Mouse (Mus musculus): Measurements from ENCODE around the gene Rad23a. TPM values are rescaled to one million over a fixed set of nuclear protein-coding genes. Genes with fewer than 3 reads are reported as not detected.
"Not testable (repeated sequence)": the region's sequence is repeated elsewhere in the genome, so short reads cannot be mapped to it uniquely, and the experiment has no call there.

Rad23a gene
- polyA plus RNA-seq, 1 experiment from 2014 or later, result 88.2 TPM

- 71% methylated on average over 8 of the region's 8 CpGs for WGBS
- no peak overlapping the region for H3K27ac ChIP-seq
- H3K4me1 ChIP-seq, result peaks cover 26% of the 10 kb centered on the region
- H3K36me3 ChIP-seq (replicated peaks), result peaks cover 49% of the 10 kb centered on the region
- H3K27me3 ChIP-seq (replicated peaks), result no peaks in the 10 kb centered on the region
- H3K4me3 ChIP-seq, result no peak overlapping the region
- ATAC-seq (replicated peaks), result no peak
- no peaks in the 10 kb centered on the region for H3K9me3 ChIP-seq
- H3K4me2 ChIP-seq, result no peak overlapping the region
- H3K9ac ChIP-seq, result no peak overlapping the region
Measured at GRCm38 (mm10) chr8:84837149-84837911, 3.1 kb downstream of the Rad23a start.

- no peak for ATAC-seq (replicated peaks)
- H3K4me3 ChIP-seq, result no peak overlapping the region
- H3K4me2 ChIP-seq, result no peak overlapping the region
- peaks cover 26% of the 10 kb centered on the region for H3K4me1 ChIP-seq
- H3K36me3 ChIP-seq (replicated peaks), result peaks cover 41% of the 10 kb centered on the region
- H3K27ac ChIP-seq, result 0 out of 2 replicates have a peak overlapping the region, but pooled peaks have one; percentile 46
- no peak overlapping the region for H3K9ac ChIP-seq
- WGBS, result 78% methylated on average over 10 of the region's 10 CpGs
- H3K9me3 ChIP-seq, result no peaks in the 10 kb centered on the region
- H3K27me3 ChIP-seq (replicated peaks), result no peaks in the 10 kb centered on the region
Measured at GRCm38 (mm10) chr8:84834866-84835855, 5.3 kb downstream of the Rad23a start.

- Histone ChIP-seq H3K4me3 (no peak overlapping the region), H3K36me3 (replicated peaks) (peaks cover 41% of the 10 kb centered on the region), H3K4me1 (peaks cover 19% of the 10 kb centered on the region), H3K9ac (no peak overlapping the region), H3K27me3 (replicated peaks) (no peaks in the 10 kb centered on the region), H3K9me3 (no peaks in the 10 kb centered on the region), H3K4me2 (no peak overlapping the region), H3K27ac (peak overlapping the region; percentile 46)
- WGBS, result 86% methylated on average over 19 of the region's 19 CpGs
- no peak for ATAC-seq (replicated peaks)
Measured at GRCm38 (mm10) chr8:84834002-84834865, 6.2 kb downstream of the Rad23a start.

GRCm38 (mm10) chr8:84832759-84833742 lies 7.4 kb downstream of the Rad23a start:
- H3K27me3 ChIP-seq (replicated peaks), result no peaks in the 10 kb centered on the region
- WGBS, result 71% methylated on average over 10 of the region's 10 CpGs
- H3K9ac ChIP-seq, result peak overlapping the region; percentile 83
- H3K9me3 ChIP-seq, result no peaks in the 10 kb centered on the region
- peaks cover 12% of the 10 kb centered on the region for H3K4me1 ChIP-seq
- H3K4me3 ChIP-seq, result peak overlapping the region; percentile 58
- no peak for ATAC-seq (replicated peaks)
- peak overlapping the region; percentile 62 for H3K4me2 ChIP-seq
- H3K36me3 ChIP-seq (replicated peaks), result peaks cover 39% of the 10 kb centered on the region
- H3K27ac ChIP-seq, result peak overlapping the region; percentile 87

- Histone ChIP-seq H3K9me3 (no peaks in the 10 kb centered on the region), H3K9ac (peak overlapping the region; percentile 83), H3K27ac (peak overlapping the region; percentile 87), H3K4me2 (peak overlapping the region; percentile 62), H3K4me3 (peak overlapping the region; percentile 58), H3K27me3 (replicated peaks) (no peaks in the 10 kb centered on the region), H3K4me1 (peaks cover 12% of the 10 kb centered on the region), H3K36me3 (replicated peaks) (peaks cover 30% of the 10 kb centered on the region)
- under 1% methylated on average over 58 of the region's 59 CpGs for WGBS
- ATAC-seq (replicated peaks), result peak; percentile 81
Measured at GRCm38 (mm10) chr8:84832034-84832717, 8.3 kb downstream of the Rad23a start.

- Histone ChIP-seq H3K4me2 (peak within 1 kb of the TSS; percentile 62), H3K27me3 (replicated peaks) (no peaks in the 10 kb centered on the region), H3K27ac (peak within 1 kb of the TSS; percentile 87), H3K4me3 (peak within 1 kb of the TSS; percentile 58), H3K9me3 (no peaks in the 10 kb centered on the region), H3K9ac (peak within 1 kb of the TSS; percentile 83), H3K4me1 (peaks cover 12% of the 10 kb centered on the region), H3K36me3 (replicated peaks) (peaks cover 24% of the 10 kb centered on the region)
- ATAC-seq (replicated peaks), result no peak
- WGBS, result 77% methylated on average over 11 of the region's 11 CpGs
Measured at GRCm38 (mm10) chr8:84831490-84831889, 9.0 kb downstream of the Rad23a start, which contains the start of gene Gadd45gip1. TSS of gene Gadd45gip1 (plus strand) at chr8:84831522.

GRCm38 (mm10) chr8:84826518-84826917 lies 13.9 kb downstream of the Rad23a start:
- not testable (repeated sequence) for H3K27me3 ChIP-seq (replicated peaks); H3K4me2 ChIP-seq; ATAC-seq (replicated peaks); H3K36me3 ChIP-seq (replicated peaks); H3K9me3 ChIP-seq; H3K27ac ChIP-seq; H3K4me3 ChIP-seq; H3K4me1 ChIP-seq; H3K9ac ChIP-seq
- 82% methylated on average over 2 of the region's 2 CpGs for WGBS

GRCm38 (mm10) chr8:84825636-84826035 lies 14.8 kb downstream of the Rad23a start:
- 85% methylated on average over 4 of the region's 4 CpGs for WGBS

GRCm38 (mm10) chr8:84823653-84824052 lies 16.8 kb downstream of the Rad23a start:
- no peaks in the 10 kb centered on the region for H3K9me3 ChIP-seq
- peaks cover 8% of the 10 kb centered on the region for H3K4me1 ChIP-seq
- H3K4me3 ChIP-seq, result peak overlapping the region; percentile 30
- H3K27me3 ChIP-seq (replicated peaks), result no peaks in the 10 kb centered on the region; the same call in 1 of the 2 replicates
- under 1% methylated on average over 18 of the region's 18 CpGs for WGBS
- H3K27ac ChIP-seq, result no peak overlapping the region
- ATAC-seq (replicated peaks), result peak; percentile 90
- no peaks in the 10 kb centered on the region for H3K36me3 ChIP-seq (replicated peaks)
- peak overlapping the region; percentile 39 for H3K9ac ChIP-seq
- peak overlapping the region; percentile 54 for H3K4me2 ChIP-seq

More at GRCm38 (mm10) chr8:84825636-84826035, 14.8 kb downstream of the Rad23a start:
- no peak overlapping the region for H3K9ac ChIP-seq
- H3K4me1 ChIP-seq, result peaks cover 8% of the 10 kb centered on the region
- ATAC-seq (replicated peaks), result no peak
- no peaks in the 10 kb centered on the region for H3K36me3 ChIP-seq (replicated peaks)
- H3K4me3 ChIP-seq, result no peak overlapping the region
- H3K27me3 ChIP-seq (replicated peaks), result no peaks in the 10 kb centered on the region; the same call in 1 of the 2 replicates
- no peak overlapping the region for H3K4me2 ChIP-seq
- no peaks in the 10 kb centered on the region for H3K9me3 ChIP-seq
- no peak overlapping the region for H3K27ac ChIP-seq

GRCm38 (mm10) chr8:84822723-84823122 lies 17.7 kb downstream of the Rad23a start, which contains the start of gene Dand5:
TSS of gene Dand5 (minus strand) at chr8:84822823.
- Histone ChIP-seq H3K27me3 (replicated peaks) (no peaks in the 10 kb centered on the region; the same call in 1 of the 2 replicates), H3K36me3 (replicated peaks) (no peaks in the 10 kb centered on the region), H3K9me3 (no peaks in the 10 kb centered on the region), H3K4me2 (peak within 1 kb of the TSS; percentile 54), H3K27ac (no peak within 1 kb of the TSS), H3K9ac (peak within 1 kb of the TSS; percentile 39), H3K4me1 (peaks cover 8% of the 10 kb centered on the region), H3K4me3 (peak within 1 kb of the TSS; percentile 30)
- 27% methylated on average over 3 of the region's 3 CpGs for WGBS
- ATAC-seq (replicated peaks), result no peak

All from midbrain, embryonic 15.5 days (tissue).